11 mouse cellular contexts compared by ENCODE assay signal in the genomic region with DNA sequence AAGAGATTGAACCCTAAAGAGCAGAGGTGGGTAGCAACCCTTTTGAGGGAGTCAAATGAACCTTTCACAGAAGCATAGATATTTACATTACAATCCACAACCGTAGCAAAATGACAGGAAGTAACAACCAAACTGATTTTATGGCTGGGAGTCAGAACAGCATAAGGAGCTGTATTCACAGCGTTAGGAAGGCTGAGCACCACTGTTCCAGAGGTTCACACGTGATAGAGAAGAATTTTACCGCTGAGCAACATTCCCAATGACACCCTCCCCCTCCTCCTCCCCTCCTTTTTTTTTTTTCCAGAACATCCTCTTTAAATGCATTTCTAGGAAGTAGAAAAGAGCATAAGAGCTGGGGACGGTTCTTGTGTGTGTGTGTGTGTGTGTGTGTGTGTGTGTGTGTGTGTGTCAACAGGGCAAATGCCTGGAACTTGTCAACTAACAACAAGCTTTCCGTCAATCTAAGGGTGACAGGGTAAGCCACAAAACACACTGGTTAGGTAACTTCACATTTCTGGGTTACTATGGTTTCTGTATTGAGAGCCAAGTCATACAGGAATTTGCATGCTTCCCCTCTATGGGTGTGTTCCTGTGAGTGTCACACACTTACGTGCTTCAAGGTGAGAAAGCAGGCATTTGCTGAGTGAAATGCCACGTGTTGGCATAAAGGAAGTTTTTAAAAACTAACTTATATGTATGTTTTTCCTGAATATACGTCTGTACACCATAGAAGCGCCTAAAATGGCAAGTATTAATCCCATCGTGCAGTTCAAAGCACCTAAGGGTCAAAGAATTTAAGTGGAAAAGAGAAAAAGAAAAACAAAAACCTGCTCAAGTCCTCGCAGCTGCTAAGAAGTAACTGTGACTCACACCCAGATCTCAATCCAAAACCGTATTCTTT. TPM values are rescaled to one million over a fixed set of nuclear protein-coding genes. Genes with fewer than 3 reads are reported as not detected.
DNase-seq lines count a peak whose midpoint lies in the region; ATAC-seq and TF ChIP-seq lines count a peak whose summit lies in the region.
"Had no signal": no experiment of that assay in that cellular context is flagged by ENCODE, and none has a peak within 500 bp of the region (broad histone marks: within the 10 kb centered on the region; RNA-seq: fewer than 3 reads in every experiment).

No protein-coding gene starts in this region.

- TF ChIP-seq POLR2A in kidney, adult 2 months (IDR thresholded peaks at IDR 0.05; ENCODE audit: low read depth, low read length): no peak

- no peaks in the 10 kb centered on the region for H3K9me3 ChIP-seq in heart, postnatal 0 days (replicated peaks; ENCODE audit: control insufficient read depth, low read length)
- H3K9me3 ChIP-seq: forebrain, embryonic 13.5 days; neural tube, embryonic 13.5 days had no signal

- H3K4me2 ChIP-seq in heart, postnatal 0 days (ENCODE audit: low read depth, low read length): no peak overlapping the region; the same call in 1 of the 2 replicates
- H3K4me2 ChIP-seq: forebrain, embryonic 13.5 days; neural tube, embryonic 13.5 days had no signal

- peaks cover 11% of the 10 kb centered on the region for H3K4me1 ChIP-seq in heart, postnatal 0 days (ENCODE audit: control insufficient read depth, insufficient read depth)
- no peaks in the 10 kb centered on the region for H3K4me1 ChIP-seq in kidney, adult 2 months (ENCODE audit: control insufficient read depth, insufficient read depth, low read length)
- H3K4me1 ChIP-seq: forebrain, embryonic 13.5 days had no signal

- intact Hi-C loops in heart, postnatal 10 days (cut with DNase I): no loop called here

- no peak overlapping the region for H3K4me3 ChIP-seq in heart, postnatal 0 days (ENCODE audit: low read depth, low read length)
- no peak overlapping the region for H3K4me3 ChIP-seq in kidney, adult 2 months (ENCODE audit: insufficient read depth, low read depth, low read length)
- H3K4me3 ChIP-seq: forebrain, embryonic 13.5 days; neural tube, embryonic 13.5 days had no signal

- H3K36me3 ChIP-seq in heart, postnatal 0 days (replicated peaks; ENCODE audit: control insufficient read depth, insufficient read depth, low read length): no peaks in the 10 kb centered on the region
- no peaks in the 10 kb centered on the region for H3K36me3 ChIP-seq in kidney, adult 2 months (ENCODE audit: control insufficient read depth, insufficient read depth, low read length)
- H3K36me3 ChIP-seq: neural tube, embryonic 13.5 days had no signal

- WGBS in heart, postnatal 0 days: 39% methylated on average over 13 of the region's 13 CpGs
- 38% methylated on average over 13 of the region's 13 CpGs for WGBS in kidney, adult 2 months

- no peak for DNase-seq in heart, postnatal 0 days (ENCODE audit: low spot score)
- DNase-seq in heart, postnatal 10 days: no peak
- peak; percentile 81 for DNase-seq in CD4-positive, CD25-positive, alpha-beta regulatory T cell, adult 2 months (ENCODE audit: low read depth, low spot score)
- DNase-seq in testis, postnatal 14 days (ENCODE audit: low spot score): no peak
- DNase-seq in kidney, adult 2 months: no peak
- DNase-seq in right cerebral cortex, adult 2 months (ENCODE audit: low spot score in 2 of 2): no peak
- DNase-seq: kidney, postnatal 14 days had no signal

- no peak overlapping the region; the same call in 1 of the 2 replicates for H3K27ac ChIP-seq in heart, postnatal 0 days (ENCODE audit: low read depth)
- no peak overlapping the region for H3K27ac ChIP-seq in kidney, adult 2 months (ENCODE audit: insufficient read depth, low read depth, low read length)
- H3K27ac ChIP-seq: forebrain, embryonic 13.5 days; neural tube, embryonic 13.5 days had no signal

- no peak for TF ChIP-seq CTCF in heart, postnatal 0 days (IDR thresholded peaks at IDR 0.05; ENCODE audit: low read depth)
- no peak for TF ChIP-seq CTCF in kidney, adult 2 months (conservative IDR thresholded peaks at IDR 0.05; ENCODE audit: insufficient read depth, insufficient read length, low read depth, low read length)

- no peaks in the 10 kb centered on the region for H3K27me3 ChIP-seq in heart, postnatal 0 days (ENCODE audit: control insufficient read depth, insufficient read depth, low read length)
- no peaks in the 10 kb centered on the region for H3K27me3 ChIP-seq in kidney, adult 2 months (replicated peaks; ENCODE audit: control insufficient read depth, insufficient read depth, low read length)
- H3K27me3 ChIP-seq: forebrain, embryonic 13.5 days; neural tube, embryonic 13.5 days had no signal

- H3K9ac ChIP-seq in heart, postnatal 0 days (replicated peaks; ENCODE audit: low read depth, low read length): no peak overlapping the region
- H3K9ac ChIP-seq: forebrain, embryonic 13.5 days; neural tube, embryonic 13.5 days had no signal

- no peak for TF ChIP-seq EP300 in heart, postnatal 0 days (IDR thresholded peaks at IDR 0.05; ENCODE audit: low read depth)

- ATAC-seq in heart, postnatal 0 days (ENCODE audit: insufficient read depth, low read depth): 0 out of 2 replicates have a peak, but pooled peaks have one; percentile 30
- ATAC-seq in common myeloid progenitor, adult 5-6 weeks (replicated peaks; ENCODE audit: low read depth, poor library complexity, severe bottlenecking): peak; percentile 76
- peak; percentile 79 for ATAC-seq in megakaryocyte progenitor cell, adult 5-6 weeks (replicated peaks; ENCODE audit: poor library complexity)
- ATAC-seq: forebrain, embryonic 13.5 days had no signal

RNA-seq across cellular contexts. Expression of gene Ust, which starts 13.0 kb away (rescaled TPM):
- 1.2 and 1.7 TPM in 2 replicates for total RNA-seq in heart, postnatal 0 days (2014; rRNA removed; ENCODE audit: low replicate concordance)
- polyA plus RNA-seq in heart, postnatal 0 days (2015; fragmentation: Nextera tagmentation; extraction: Ambion mirVana): 0.93 and 1.1 TPM in 2 replicates
- 1 to 10 TPM; 2.4 to 2.8 TPM for total RNA-seq in heart, postnatal 10 days (2021)
- 1.0 and 1.2 TPM in 2 replicates for total RNA-seq in common myeloid progenitor, adult 5-6 weeks (2017)
- 0.47 and 0.56 TPM in 2 replicates for total RNA-seq in megakaryocyte progenitor cell, adult 5-6 weeks (2015)
- 0.14 and 0.21 TPM in 2 replicates for total RNA-seq in megakaryocyte progenitor cell, adult 5-6 weeks (2017)
- polyA plus RNA-seq in kidney, adult 2 months (2012; rRNA removed): 1.5 and 1.6 TPM in 2 replicates
